Mouse (Mus musculus): Measurements from ENCODE around the gene Pif1.

The Pif1 gene

GRCm38 (mm10) chr9:65631354-65632021 is 44.5 kb downstream of the Pif1 start:
- intact Hi-C loops (cut with DNase I): loop anchor here (2.0 kb wide), 1 partner anchor 17 kb away; no protein-coding TSS in a partner anchor

GRCm38 (mm10) chr9:65635766-65636165 is 48.8 kb downstream of the Pif1 start:
- intact Hi-C loops (cut with DNase I): no loop called here

DNA sequence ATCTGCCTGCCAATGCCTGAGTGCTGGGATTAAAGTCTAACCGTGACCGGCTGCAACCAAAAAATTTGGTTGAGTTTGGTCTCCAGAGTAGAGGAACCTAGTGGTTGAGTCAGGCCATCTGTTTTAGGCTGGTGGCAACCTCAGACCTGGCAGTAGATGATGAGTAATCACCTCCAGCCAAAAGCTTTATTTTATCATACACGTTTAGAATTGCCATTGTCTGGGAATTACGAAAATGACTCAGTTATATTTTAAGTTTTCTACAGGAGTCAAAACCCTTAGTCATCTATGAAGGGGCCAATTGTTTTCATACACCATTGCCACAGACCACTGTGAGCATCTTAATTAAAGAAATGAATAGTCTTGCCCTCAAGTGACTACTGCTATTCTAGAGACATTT is 50.0 kb downstream of the Pif1 start:
- intact Hi-C loops (cut with DNase I): no loop called here

GRCm38 (mm10) chr9:65639065-65639464 is 52.1 kb downstream of the Pif1 start:
- intact Hi-C loops (cut with DNase I): no loop called here

DNA sequence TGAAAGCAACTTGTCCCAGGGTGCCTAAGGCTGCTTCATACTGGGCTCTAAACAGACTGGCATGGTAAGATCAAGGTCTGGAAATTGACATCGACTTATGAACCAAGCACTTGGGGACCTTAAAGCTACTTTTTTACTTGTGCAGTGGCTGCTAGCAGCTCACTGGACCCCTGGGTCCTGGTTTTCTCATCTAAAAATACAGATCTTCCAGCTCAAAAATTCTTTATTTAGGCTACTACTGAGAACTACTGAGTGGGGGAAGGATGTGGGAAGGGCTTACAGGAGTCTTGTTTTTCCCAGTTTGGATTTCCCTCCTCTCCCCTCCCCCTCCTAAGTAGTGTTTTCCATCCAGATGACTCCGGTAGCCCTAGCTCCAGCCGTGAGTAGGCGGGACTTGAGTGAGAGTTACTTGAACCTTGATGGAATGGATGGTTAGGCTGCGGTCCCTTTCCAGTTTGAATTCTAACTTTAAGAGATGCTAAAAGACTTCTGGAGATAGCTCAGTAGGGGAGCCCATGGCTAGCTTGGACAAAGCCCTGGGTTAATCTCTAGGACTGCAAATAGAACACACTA is 54.0 kb downstream of the Pif1 start:
- intact Hi-C loops (cut with DNase I): no loop called here

- intact Hi-C loops (cut with DNase I): no loop called here
Observed at GRCm38 (mm10) chr9:65641446-65642052, 54.6 kb downstream of the Pif1 start.

DNA sequence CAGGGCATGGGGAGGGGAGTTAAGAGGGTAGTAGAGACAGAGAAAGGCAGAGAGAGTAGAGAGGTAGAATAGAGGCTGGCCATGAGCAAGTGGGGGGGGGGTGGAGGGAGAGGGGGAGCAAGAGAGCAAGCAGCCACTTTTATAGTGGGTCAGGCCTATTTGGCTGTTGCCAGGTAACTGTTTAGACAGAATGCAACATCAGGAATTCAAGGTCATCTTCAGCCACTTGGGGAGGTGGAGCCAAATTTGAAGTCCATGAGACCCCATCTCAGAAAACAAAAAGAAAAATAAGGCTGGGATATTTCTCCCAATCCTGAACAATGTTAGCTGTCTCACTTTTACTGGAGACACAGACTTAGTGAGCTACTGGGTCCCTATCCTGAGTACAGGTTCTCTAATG is 55.6 kb downstream of the Pif1 start:
- intact Hi-C loops (cut with DNase I): no loop called here

- intact Hi-C loops (cut with DNase I): no loop called here
Observed at GRCm38 (mm10) chr9:65644960-65645359, 58.0 kb downstream of the Pif1 start.

Measured in adrenal gland (tissue).